Mouse (Mus musculus) Patski (cell line): ENCODE results near the gene Gal3st2b. TPM values are rescaled to one million over a fixed set of nuclear protein-coding genes. Genes with fewer than 3 reads are reported as not detected.
"Not testable (repeated sequence)": the region's sequence is repeated elsewhere in the genome, so short reads cannot be mapped to it uniquely, and the experiment has no call there.

Source experiments
- ATAC-seq: fragments of 100-300 bp; one replicate; pipeline ENCODE4 v1.8.0; 2021
- CTCF ChIA-PET: fragments of 350-600 bp; sonication (Branson Sonifier 250); formaldehyde crosslinking; loops from one replicate; lab custom pipeline; 2022; ENCODE audit warnings: inconsistent platforms; lab: Charles Lee
- POLR2A ChIA-PET: fragments of 350-600 bp; sonication (Branson Sonifier 250); formaldehyde crosslinking; loops from one replicate; lab custom pipeline; 2022; ENCODE audit warnings: antibody characterized with exemption, inconsistent platforms; lab: Charles Lee
- DNase-seq: peaks from one replicate; pipeline ENCODE4 v3.0.0-alpha.2; 2011; ENCODE audit warnings: low read depth, low spot score
- H3K27me3 ChIP-seq: fragments of 371-371 bp; one replicate; pipeline ENCODE4 v1.5.1; 2021
- CTCF ChIP-seq: fragments of 100-300 bp; IDR thresholded peaks from one replicate; pipeline ENCODE4 v1.5.1; 2021
- in situ Hi-C: fragments of 300-500 bp; cut with MboI; formaldehyde crosslinking; loops from 3 replicates; pipeline ENCODE4 v1.11.1; 2018; ENCODE audit warnings: low pct_unique_long_range_greater_than_20kb, mixed read lengths
- polyA plus RNA-seq: library from polyadenylated mRNA; unstranded; gene quantifications from one replicate; pipeline ENCODE4 v1.2.3, GENCODE M21; 2021

The Gal3st2b gene
- 0.28 TPM for polyA plus RNA-seq

GRCm38 (mm10) chr1:93918011-93918410 lies at the start of gene Gal3st2b:
Gene Gal3st2b (plus strand): TSS chr1:93918311.
- POLR2A ChIA-PET, CTCF ChIA-PET, DNase-seq, in situ Hi-C loops, H3K27me3 ChIP-seq, ATAC-seq: not testable (repeated sequence)

GRCm38 (mm10) chr1:93871594-93872105 lies 46.5 kb upstream of the Gal3st2b start:
- ATAC-seq, CTCF ChIA-PET, in situ Hi-C loops, H3K27me3 ChIP-seq, DNase-seq, POLR2A ChIA-PET: not testable (repeated sequence)

- H3K27me3 ChIP-seq, in situ Hi-C loops, ATAC-seq, POLR2A ChIA-PET, DNase-seq, CTCF ChIA-PET: not testable (repeated sequence)
These were observed 43.7 kb upstream of the Gal3st2b start for GRCm38 (mm10) chr1:93874405-93874804.

GRCm38 (mm10) chr1:93881778-93882177 lies 36.3 kb upstream of the Gal3st2b start:
- DNase-seq, POLR2A ChIA-PET, ATAC-seq, CTCF ChIA-PET, in situ Hi-C loops, H3K27me3 ChIP-seq: not testable (repeated sequence)

- TF ChIP-seq CTCF = peak; percentile 10
- H3K27me3 ChIP-seq, DNase-seq, in situ Hi-C loops, CTCF ChIA-PET, POLR2A ChIA-PET, ATAC-seq: not testable (repeated sequence)
These were observed 27.2 kb upstream of the Gal3st2b start for GRCm38 (mm10) chr1:93890936-93891335.

GRCm38 (mm10) chr1:93897395-93897794 lies 20.7 kb upstream of the Gal3st2b start:
- POLR2A ChIA-PET, DNase-seq, in situ Hi-C loops, CTCF ChIA-PET, H3K27me3 ChIP-seq, ATAC-seq: not testable (repeated sequence)

- DNase-seq, H3K27me3 ChIP-seq, ATAC-seq, POLR2A ChIA-PET, in situ Hi-C loops, CTCF ChIA-PET: not testable (repeated sequence)
These were observed 16.8 kb upstream of the Gal3st2b start for GRCm38 (mm10) chr1:93901291-93901690.

GRCm38 (mm10) chr1:93906690-93907089 lies 11.4 kb upstream of the Gal3st2b start:
- CTCF ChIA-PET, DNase-seq, in situ Hi-C loops, POLR2A ChIA-PET, ATAC-seq, H3K27me3 ChIP-seq: not testable (repeated sequence)

GRCm38 (mm10) chr1:93908977-93909586 lies 9.0 kb upstream of the Gal3st2b start:
- H3K27me3 ChIP-seq, POLR2A ChIA-PET, in situ Hi-C loops, CTCF ChIA-PET, DNase-seq: not testable (repeated sequence)
- peak; percentile 42 for ATAC-seq

- POLR2A ChIA-PET, in situ Hi-C loops: not testable (repeated sequence)
These were observed 6.2 kb upstream of the Gal3st2b start for GRCm38 (mm10) chr1:93911877-93912276.

GRCm38 (mm10) chr1:93917160-93917559 lies 951 bp upstream of the Gal3st2b start:
- ATAC-seq, DNase-seq, in situ Hi-C loops, H3K27me3 ChIP-seq, POLR2A ChIA-PET, CTCF ChIA-PET: not testable (repeated sequence)

More at GRCm38 (mm10) chr1:93911877-93912276, 6.2 kb upstream of the Gal3st2b start:
- CTCF ChIA-PET, H3K27me3 ChIP-seq, DNase-seq: not testable (repeated sequence)
- peak; percentile 93 for ATAC-seq

- H3K27me3 ChIP-seq, POLR2A ChIA-PET, in situ Hi-C loops, DNase-seq, ATAC-seq, CTCF ChIA-PET: not testable (repeated sequence)
These were observed 664 bp downstream of the Gal3st2b start for GRCm38 (mm10) chr1:93918775-93919174.

- POLR2A ChIA-PET, CTCF ChIA-PET, H3K27me3 ChIP-seq, in situ Hi-C loops, ATAC-seq, DNase-seq: not testable (repeated sequence)
These were observed 1.2 kb downstream of the Gal3st2b start for GRCm38 (mm10) chr1:93919321-93919720.

- CTCF ChIA-PET, ATAC-seq, in situ Hi-C loops, POLR2A ChIA-PET, DNase-seq, H3K27me3 ChIP-seq: not testable (repeated sequence)
These were observed 4.5 kb downstream of the Gal3st2b start for GRCm38 (mm10) chr1:93922609-93923008.

- ATAC-seq, DNase-seq, H3K27me3 ChIP-seq, CTCF ChIA-PET, in situ Hi-C loops, POLR2A ChIA-PET: not testable (repeated sequence)
These were observed 5.0 kb downstream of the Gal3st2b start for GRCm38 (mm10) chr1:93923098-93923497.
